Mouse (Mus musculus): ENCODE results near the gene Map1b.

DNA sequence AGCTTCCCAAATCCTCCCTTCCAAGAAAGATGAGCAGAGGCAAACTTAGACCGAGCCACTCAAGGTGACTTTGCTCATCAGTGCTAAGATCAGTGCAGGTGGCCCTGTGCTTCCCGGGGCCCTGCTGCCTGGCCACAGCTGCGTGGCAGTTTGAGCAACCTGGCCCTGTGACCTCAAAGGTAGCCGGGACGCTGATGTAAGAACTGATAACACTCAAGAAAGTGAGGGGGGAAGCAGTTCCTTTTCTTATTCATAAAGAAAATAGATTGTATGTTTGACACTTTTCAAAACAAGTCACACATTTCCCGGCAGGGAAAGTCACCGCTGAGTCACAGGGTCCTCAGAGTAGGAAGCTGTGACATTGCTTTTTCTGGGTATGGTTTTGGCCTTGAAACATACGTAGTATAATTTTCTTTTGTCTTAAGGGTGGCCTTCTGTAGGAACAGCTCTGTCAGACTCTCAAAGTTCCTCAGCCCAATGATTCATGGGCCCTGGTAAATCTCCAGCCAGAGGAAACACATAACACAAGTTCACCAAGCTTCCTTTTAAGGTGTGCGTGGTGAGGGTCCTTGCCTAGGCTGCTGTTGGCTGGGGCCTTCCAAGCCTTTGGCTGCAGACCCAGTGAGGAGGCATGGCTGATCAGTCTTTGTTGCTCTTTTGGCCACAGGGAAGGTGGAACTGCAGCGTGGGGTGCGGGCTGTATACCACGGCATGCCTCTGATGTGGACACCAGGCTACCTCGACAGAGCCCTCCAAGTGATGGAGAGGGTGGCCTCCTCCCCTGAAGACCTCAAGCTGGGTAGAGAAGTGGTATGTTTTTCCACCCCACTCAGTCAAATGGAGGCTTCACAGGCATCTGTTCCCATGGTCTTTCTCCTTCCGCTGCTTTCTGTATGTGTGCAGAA lies 105.5 kb downstream of the Map1b start:
- TF ChIP-seq CTCF (IDR thresholded peaks at IDR 0.05; ENCODE audit: insufficient read depth, low read length), result no peak
- no peak for TF ChIP-seq POLR2A (IDR thresholded peaks at IDR 0.05; ENCODE audit: borderline replicate concordance, extremely low read depth, low read depth, low read length)
